Mouse (Mus musculus): ENCODE results near the gene Cmpk1. TPM values are rescaled to one million over a fixed set of nuclear protein-coding genes. Genes with fewer than 3 reads are reported as not detected.

Gene Cmpk1
- total RNA-seq, 2 experiments from 2014 or later = 43.2 to 51.5 TPM

DNA sequence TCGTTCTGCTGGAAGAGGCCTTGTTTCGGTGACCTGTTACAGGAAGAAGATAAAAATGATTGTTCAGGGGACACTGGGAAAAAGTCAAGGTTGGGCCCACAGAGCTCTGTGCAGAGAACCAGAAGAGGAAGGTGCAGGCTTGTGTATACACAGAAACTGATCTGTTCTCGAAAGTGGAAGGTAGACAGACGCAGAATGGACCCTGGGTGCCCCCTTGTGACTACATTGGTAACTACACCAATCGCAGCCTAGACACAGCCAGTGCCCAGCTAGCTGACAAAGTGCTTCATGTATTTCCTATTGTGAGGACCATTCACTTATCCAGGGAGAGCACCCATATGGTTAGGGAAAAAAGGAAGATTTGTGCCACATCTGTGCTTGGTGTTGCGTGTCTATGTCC is 39.6 kb downstream of the Cmpk1 start:
- ATAC-seq (replicated peaks; ENCODE audit: low FRiP score, poor library complexity, severe bottlenecking) = peak; percentile 81

GRCm38 (mm10) chr4:114946416-114946815 is 40.6 kb downstream of the Cmpk1 start:
- no peak for ATAC-seq (replicated peaks; ENCODE audit: low FRiP score, poor library complexity, severe bottlenecking)

GRCm38 (mm10) chr4:114945021-114945420 is 42.0 kb downstream of the Cmpk1 start:
- ATAC-seq (replicated peaks; ENCODE audit: low FRiP score, poor library complexity, severe bottlenecking) = no peak

- ATAC-seq (replicated peaks; ENCODE audit: low FRiP score, poor library complexity, severe bottlenecking) = no peak
Observed at GRCm38 (mm10) chr4:114942583-114942982, 44.5 kb downstream of the Cmpk1 start.

DNA sequence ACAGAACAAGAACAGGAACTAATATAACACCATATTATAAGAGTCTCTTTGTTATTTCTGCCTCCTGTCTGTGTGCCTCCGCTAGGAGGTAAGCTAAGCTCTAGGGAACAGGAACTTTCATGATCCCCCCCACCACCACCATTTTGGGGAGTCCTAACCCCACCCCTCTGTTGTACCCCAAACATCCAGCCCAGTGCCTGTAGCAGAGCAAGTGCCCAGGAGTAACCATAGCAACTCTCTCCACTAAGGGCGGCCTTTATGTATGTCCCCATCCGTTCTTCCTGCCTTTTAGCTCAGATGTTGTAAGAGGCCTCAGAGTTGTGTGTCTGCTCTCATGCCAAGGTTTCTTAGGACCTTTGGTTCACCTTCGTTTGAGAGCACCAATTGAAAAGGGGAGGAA is 44.9 kb downstream of the Cmpk1 start:
- no peak for ATAC-seq (replicated peaks; ENCODE audit: low FRiP score, poor library complexity, severe bottlenecking)

DNA sequence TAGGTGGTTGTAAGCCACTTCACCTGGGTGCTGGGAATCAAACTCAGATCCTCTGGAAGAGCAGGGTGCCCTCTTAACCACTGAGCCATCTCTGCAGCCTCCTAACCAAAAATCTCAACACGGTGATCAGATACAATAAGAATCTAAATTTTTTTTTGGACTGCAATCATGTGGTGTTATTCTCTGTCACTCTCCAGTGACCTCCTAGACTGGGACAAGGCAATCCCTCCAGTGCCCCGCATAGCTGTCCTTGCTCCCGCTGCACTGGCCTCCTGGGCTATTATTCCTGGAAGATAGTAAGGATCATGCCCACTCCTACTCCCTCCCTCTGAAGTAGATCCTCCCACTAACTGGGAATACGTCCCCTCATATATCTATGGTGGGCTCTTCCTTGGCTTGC is 45.7 kb downstream of the Cmpk1 start:
- ATAC-seq (replicated peaks; ENCODE audit: low FRiP score, poor library complexity, severe bottlenecking) = no peak

- ATAC-seq (replicated peaks; ENCODE audit: low FRiP score, poor library complexity, severe bottlenecking) = no peak
Observed at GRCm38 (mm10) chr4:114938248-114938647, 48.8 kb downstream of the Cmpk1 start.

DNA sequence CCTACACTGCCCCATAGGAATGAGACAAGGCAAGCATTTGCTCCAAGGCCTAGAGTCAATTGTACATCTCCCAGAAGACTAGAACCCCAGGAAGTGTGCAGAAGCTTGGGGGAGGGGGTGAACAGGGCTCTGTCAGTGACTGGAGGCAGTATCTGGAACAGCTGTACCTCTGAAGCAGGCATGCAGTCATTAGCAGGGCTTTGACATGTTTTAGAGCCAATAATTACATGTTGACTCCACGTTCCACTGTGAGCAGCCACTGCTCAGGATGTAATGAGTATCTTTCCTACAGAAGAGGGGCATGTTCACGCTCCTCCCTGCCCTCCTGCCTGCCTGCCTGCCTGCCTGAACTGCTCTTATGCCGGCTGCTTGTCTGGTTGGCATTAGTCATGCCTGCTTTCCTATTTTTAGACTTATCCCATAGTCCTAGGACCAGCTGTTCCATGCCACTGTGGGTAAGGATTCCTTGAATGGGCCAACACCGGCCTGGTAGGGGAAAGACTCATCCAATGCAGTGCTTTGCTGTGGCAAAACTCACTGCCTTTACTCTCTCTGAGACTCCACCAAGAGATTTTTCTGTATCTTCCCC is 49.5 kb downstream of the Cmpk1 start:
- no peak for ATAC-seq (replicated peaks; ENCODE audit: low FRiP score, poor library complexity, severe bottlenecking)

- no peak for ATAC-seq (replicated peaks; ENCODE audit: low FRiP score, poor library complexity, severe bottlenecking)
Observed at GRCm38 (mm10) chr4:114934188-114934587, 52.9 kb downstream of the Cmpk1 start.

- ATAC-seq (replicated peaks; ENCODE audit: low FRiP score, poor library complexity, severe bottlenecking) = no peak
Observed at GRCm38 (mm10) chr4:114932747-114933146, 54.3 kb downstream of the Cmpk1 start.

GRCm38 (mm10) chr4:114929155-114929554 is 57.9 kb downstream of the Cmpk1 start:
- no peak for ATAC-seq (replicated peaks; ENCODE audit: low FRiP score, poor library complexity, severe bottlenecking)

- no peak for ATAC-seq (replicated peaks; ENCODE audit: low FRiP score, poor library complexity, severe bottlenecking)
Observed at GRCm38 (mm10) chr4:114925917-114926312, 61.1 kb downstream of the Cmpk1 start, which contains the start of gene Foxe3. TSS of gene Foxe3 (minus strand) at chr4:114926013.

- ATAC-seq (replicated peaks; ENCODE audit: low FRiP score, poor library complexity, severe bottlenecking) = no peak
Observed at GRCm38 (mm10) chr4:114924971-114925916, 61.8 kb downstream of the Cmpk1 start.

DNA sequence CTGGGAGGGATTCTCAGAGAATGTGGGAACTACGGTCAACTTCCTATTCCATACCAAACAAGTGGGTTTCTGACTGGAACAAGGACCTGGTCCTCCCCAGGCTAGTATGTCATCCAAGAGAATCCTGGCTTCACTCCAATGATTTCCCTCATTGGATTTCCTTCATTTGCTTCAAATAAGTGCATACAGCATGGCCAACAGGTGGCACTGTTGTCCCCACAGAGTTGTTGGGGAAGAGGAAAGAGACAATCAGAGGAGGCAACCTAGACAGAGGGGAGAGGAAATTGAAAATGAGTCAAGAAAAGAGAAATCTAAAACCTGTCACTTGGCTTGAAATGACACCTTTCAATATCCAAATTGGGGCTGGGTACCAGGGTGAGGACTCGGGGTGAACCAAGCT is 70.0 kb downstream of the Cmpk1 start:
- ATAC-seq (replicated peaks; ENCODE audit: low FRiP score, poor library complexity, severe bottlenecking) = 0 out of 2 replicates have a peak, but pooled peaks have one; percentile 46

- ATAC-seq (replicated peaks; ENCODE audit: low FRiP score, poor library complexity, severe bottlenecking) = no peak
Observed at GRCm38 (mm10) chr4:114916056-114916455, 71.0 kb downstream of the Cmpk1 start.

DNA sequence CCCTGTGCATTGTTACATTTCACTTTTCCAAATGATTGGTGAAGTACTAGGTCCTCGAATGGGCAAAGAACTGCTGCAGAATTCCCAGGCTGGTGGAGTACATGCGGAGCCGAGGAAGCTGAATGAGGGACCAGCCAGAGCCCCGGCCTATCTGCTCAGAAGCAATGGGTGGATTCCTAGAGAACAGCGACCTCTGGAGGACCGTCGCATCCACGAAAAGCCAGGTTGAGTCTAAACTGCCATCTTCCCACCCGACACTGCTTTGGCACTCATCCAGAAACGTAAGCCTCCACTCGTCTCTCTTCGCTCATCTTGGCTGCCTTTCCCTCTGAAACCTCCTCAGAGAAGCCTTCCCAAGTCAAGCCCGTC is 73.5 kb downstream of the Cmpk1 start:
- ATAC-seq (replicated peaks; ENCODE audit: low FRiP score, poor library complexity, severe bottlenecking) = no peak

- ATAC-seq (replicated peaks; ENCODE audit: low FRiP score, poor library complexity, severe bottlenecking) = no peak
Observed at GRCm38 (mm10) chr4:114912705-114913593, 74.1 kb downstream of the Cmpk1 start.

GRCm38 (mm10) chr4:114909602-114910484 is 77.2 kb downstream of the Cmpk1 start:
- ATAC-seq (replicated peaks; ENCODE audit: low FRiP score, poor library complexity, severe bottlenecking) = peak; percentile 71
